Mouse (Mus musculus) gastrocnemius, adult 8-10 months (tissue): ENCODE results near the gene Frat2. TPM values are rescaled to one million over a fixed set of nuclear protein-coding genes. Genes with fewer than 3 reads are reported as not detected.

ENCODE experiments used
- DNase-seq, 2 experiments: peaks; one replicate each; pipeline ENCODE4 v3.0.0; 2022; ENCODE audit warnings: low spot score in 2 of 2
- total RNA-seq, 4 experiments: library from RNA; stranded (reverse); gene quantifications; 2 replicates each; pipeline ENCODE4 v1.2.4; 2022

The Frat2 gene
- total RNA-seq, 4 experiments from 2014 or later = 4.5 to 15.5 (median 12.5) TPM

DNA sequence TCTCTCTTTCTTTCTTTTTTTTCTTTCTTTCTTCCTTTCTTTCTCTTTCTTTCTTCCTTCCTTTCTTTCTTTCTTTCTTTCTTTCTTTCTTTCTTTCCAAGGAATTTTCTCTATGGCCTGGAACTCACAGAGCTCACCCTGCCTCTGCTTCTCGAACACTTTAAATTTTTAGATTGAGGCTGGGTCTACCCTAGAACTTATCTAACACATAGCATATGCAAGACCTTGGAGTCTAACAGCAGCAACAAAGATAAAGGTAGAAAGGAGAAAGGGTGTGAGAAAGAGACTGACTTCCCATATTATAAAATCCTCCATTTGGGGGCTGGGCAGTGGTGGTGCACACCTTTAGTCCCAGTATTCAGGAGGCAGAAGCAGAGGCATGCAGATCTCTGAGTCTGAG is 25.3 kb downstream of the Frat2 start:
- DNase-seq = no peak

DNA sequence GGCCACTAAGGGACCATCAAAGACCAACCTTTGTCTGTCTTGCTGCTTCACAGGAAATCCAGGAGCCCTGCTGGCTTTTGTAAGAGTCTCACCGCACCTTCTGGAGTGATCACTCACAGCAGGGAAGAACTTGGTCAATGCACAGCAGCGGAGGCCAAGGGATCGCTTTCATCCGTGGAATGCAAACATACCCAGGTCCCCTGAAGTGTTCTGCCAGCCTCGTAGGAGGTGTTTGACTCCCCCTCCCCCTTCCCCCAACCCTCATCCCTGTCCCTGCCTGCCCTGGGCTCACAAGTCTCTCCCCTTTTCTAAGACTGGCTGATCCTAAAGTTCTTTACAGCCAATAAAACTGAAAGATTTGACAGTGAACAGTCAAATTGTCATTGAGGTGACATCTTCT is 26.5 kb downstream of the Frat2 start:
- no peak for DNase-seq

- DNase-seq = no peak
These were observed 29.2 kb downstream of the Frat2 start for GRCm38 (mm10) chr19:41818749-41819148.

DNA sequence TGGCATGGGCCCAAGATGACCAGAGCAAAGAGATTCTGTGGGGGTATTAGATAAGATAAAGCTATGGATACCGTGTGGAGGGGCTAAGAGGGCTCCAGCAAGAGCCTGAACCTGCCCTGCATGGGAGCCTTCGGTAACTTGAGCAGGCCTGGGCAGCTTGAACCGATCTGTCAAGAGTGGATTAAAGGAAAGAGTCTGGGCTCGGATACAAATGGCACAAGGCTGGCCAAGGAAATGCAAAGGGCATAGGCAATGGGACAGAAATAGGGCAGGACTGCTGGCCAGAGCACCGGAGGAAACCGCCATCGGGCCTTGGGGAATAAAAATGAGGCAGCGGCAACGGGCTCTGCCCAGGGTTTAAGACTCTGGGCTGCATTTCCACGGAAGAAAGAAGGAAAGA is 30.6 kb downstream of the Frat2 start:
- DNase-seq = peak; percentile 44 to 76

DNA sequence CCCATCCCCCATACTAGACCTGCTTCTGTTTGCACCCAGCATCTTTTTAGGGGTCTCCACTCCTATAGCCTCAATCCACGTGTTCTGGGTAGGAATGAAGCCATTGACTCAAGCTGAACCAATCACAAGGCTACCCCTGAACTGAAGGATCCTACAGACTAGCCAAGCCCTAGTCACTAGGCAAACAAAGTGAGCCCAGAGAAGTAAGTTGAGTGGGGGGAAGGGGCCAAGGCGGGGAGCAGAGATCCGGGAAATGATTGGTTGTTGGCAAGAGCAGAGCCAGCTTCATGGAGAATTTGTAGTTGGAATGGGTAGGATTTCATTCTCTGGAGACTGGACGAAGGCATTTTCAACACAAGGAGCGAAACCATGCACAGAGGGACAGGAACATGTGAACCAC is 31.0 kb downstream of the Frat2 start:
- no peak for DNase-seq

- no peak for DNase-seq
These were observed 31.5 kb downstream of the Frat2 start for GRCm38 (mm10) chr19:41816410-41816809.

DNA sequence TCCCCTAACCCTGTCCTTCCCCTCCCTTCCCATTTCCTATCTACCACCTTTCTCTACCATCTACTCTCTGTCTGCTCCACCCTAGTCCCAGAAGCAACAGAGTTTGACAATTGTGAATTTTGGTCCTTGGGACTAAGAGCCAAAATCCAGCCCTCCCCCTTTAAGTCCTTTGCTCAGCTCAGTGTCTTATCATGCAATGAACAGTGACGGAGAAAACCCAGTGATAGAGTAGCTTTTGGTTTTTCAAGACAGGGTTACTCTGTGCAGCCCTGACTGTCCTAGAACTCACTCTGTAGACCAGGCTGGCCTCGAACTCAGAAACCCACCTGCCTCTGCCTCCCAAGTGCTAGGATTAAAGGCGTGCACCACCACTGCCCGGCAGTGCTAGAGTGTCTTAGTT is 34.6 kb downstream of the Frat2 start:
- DNase-seq = no peak

DNA sequence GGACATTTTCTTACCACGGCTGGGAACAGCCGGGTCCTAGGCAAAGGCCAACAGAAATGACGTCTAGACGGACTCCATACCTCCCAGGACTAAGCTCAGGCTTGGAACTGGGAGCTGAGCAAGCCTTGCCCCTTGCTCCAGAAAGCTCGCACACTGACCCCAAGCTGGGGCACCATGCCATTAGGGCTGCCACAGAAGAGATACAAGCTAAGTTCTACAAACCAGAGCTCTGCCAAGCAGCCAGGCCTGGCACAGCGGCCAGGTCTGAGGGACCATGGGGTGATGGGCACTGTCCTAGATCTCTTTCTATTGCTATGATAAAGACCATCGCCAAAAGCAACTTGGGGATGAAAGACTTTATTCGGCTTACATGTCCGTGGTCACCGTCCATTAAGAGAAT is 35.4 kb downstream of the Frat2 start:
- DNase-seq = no peak

DNA sequence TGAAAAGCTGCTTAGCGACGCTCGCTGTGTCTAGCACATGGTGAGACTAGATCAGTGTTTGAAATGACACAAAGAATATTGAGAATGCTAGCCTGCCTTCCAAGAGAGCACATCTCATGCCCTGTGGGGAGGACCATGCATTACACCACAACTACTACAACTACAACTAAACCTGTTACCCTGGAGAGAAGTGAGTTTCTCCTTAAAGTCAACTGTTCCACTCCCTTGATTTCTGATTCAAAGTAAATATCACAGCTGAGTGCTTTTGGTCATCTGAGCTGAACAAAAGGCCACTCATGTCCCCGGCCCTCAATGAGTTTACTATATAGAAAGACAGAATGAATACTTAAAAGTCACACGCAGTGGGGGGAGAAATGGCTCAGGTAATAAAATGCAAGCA is 37.9 kb downstream of the Frat2 start:
- DNase-seq = no peak

DNA sequence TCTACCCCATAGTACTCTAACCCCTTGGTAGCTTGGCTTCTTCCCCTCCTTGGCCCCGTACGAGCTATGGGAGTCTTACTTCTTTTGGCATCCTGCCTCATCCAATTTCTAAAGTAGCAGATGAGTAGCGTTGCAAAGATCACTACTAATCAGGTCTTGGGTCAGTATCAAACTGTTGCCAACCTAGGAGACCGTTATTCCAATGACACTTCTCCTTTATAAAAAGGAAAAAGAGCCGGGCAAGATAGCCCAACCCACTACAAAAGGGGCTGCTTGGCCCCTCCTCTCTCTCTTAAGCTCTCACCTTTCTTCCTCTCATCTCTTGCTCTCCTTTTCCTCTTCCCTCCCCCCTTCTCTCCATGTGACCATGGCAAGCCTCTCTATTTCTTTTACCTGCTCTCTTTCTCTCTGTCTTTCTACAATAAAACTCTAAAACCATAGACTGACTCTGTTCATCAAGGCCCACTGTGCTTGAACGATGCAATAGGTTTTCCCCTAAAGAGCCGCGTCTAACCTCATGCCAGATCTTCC is 39.8 kb downstream of the Frat2 start:
- DNase-seq = no peak

DNA sequence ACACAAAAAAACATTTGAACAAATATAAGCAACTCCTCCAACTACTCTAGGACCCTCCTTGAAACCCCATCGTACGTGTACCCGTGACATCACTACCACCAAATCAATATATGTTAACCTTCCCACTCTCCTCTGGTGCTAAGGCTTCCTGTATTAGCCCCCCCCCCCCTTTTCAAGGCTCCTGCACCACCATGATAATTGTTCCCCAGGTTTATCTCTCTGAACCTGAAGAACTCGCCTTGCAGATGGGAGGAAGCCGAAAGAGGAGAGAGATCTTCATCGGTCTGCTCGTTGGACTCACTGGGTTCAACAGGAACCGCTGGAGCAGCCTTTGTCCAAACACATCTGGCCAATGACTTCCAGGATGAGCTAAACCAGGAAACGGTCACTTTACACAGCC is 40.4 kb downstream of the Frat2 start:
- no peak for DNase-seq

DNA sequence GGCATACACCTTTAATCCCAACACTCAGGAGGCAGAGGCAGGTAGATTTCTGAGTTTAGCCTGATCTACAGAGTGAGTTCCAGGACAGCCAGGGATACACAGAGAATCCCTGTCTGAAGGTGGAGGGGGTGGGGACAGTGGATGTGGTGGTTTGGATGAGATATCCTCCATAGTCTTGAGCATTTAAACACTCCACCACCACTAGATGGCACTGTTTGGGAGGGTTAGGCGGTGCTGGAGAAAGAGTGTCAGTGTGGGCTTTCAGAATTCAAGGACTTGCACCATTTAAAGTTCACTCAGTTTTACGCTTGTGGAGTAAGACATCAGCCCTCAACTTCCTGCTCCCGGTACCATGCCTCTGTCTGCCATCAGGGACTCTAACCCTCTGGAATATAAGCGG is 42.1 kb downstream of the Frat2 start:
- no peak for DNase-seq

DNA sequence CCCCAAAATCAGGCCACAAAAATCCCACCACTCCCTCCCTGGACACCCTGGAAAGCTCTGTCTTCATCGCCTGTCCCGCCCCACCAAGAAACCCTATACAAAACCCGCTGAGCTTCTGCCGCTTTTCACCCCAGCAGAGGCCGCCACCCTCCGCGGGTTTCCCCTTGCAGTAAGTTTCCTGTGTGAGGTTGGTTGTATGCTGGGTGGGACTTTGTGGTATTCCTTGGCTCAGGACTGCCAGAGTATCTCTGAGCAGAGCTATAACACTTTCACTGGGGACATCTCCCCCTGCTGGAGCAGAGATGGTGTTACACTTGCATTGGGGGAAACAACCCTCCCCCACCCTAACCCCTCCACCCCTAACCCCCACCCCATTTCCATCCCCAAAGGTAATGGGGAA is 44.6 kb downstream of the Frat2 start:
- peak in 1 of 2 experiments; percentile 16 for DNase-seq

DNA sequence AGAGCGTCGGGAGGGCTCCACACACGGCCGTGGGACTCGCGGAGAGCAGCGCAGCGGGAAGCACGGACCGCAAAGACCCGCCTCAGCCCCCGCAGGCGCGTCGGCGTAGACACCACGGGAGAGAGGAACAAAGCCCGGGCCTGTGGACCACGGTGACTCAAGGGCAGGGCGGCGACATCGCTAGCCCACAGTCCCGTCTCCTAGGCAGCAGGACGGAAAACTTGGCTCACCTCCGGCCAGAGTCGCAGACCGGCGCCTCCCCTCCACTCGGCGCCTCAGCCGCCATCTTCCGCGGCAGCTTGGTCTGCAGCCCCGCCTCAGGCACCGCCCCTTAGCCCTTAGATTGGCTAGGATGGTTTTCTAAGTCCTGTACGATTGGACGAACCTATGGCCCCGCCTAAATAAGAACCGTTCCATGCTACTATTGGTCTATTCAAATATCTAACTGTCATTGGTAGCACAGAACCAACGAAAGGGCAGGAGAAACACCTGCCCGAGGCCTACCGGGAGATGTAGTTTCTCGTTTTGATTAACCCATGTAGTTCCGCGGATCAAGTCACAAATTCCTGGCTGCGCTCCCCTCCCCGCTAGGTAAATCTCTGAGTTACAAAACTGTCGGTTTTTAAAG is 46.1 kb downstream of the Frat2 start, which contains the start of gene Arhgap19:
Gene Arhgap19, minus strand, starts transcription at position 306 of the 628 bp plus-strand sequence.
- peak; percentile 90 to 91 for DNase-seq

DNA sequence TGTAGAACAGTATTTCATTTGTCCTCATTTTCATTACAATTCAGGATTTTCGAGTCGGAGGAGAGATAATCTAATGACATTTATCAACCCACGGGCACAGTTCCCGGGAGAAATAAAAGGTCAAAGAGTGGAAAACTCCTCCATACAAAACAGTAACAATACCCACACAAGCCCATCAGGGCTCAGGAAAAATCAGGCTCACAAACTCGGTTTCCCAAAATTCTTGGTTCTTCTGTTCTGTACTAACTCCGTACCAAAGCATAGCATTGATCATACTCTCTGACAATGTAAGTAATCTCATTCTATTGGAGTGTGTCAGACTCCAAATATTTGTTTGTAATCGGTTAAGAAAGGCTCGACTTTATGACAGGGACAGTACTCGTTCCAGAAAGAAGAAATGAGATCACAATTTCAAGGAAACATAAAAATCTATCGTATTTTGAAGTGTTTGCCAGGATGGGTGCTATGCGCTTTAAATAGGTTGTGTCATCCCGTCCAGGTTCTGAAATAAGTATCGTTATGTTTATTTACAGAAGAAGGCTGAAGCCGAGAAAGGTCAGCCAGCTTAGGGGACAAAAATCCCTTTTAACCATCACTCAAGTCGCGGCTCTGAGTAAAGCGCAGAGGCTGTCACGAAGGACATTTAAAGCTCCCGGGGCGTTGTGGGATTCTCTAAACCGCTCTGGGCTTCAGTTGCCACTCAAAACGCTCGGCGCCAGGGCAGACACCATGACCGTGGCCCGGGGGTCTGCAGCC is 46.8 kb downstream of the Frat2 start:
- DNase-seq = no peak

DNA sequence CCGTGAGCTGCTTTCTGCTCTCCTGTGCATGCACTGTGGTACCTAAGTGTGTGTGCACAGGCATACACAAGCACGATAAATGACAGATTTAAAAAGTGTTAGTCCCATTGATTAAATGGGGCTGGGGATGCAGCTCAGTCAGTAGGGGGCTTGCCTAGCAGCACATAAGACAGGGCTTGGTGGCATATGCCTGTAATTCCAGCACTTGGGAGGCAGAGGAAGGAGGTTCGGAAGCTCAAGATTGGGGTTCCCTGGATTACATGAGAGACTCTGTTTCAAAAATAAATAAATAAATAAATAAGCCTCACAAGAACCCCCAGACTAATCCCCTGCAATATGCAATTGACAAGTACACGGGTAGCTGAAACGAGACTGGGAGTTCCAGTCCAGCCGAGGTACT is 47.5 kb downstream of the Frat2 start:
- no peak for DNase-seq

GRCm38 (mm10) chr19:41797536-41797935 is 50.4 kb downstream of the Frat2 start:
- no peak for DNase-seq

- DNase-seq = no peak
These were observed 51.1 kb downstream of the Frat2 start for GRCm38 (mm10) chr19:41796789-41797327.

GRCm38 (mm10) chr19:41796148-41796760 is 51.7 kb downstream of the Frat2 start:
- no peak for DNase-seq
